Mouse (Mus musculus) adrenal gland (tissue): ENCODE measurements around the gene Cnrip1.

Experiments
- intact Hi-C: fragments of 180-260 bp; cut with DNase I; formaldehyde crosslinking; loops from one replicate; pipeline ENCODE4 v1.15.1; 2025

Cnrip1 gene

GRCm38 (mm10) chr11:17086106-17086505, 34.7 kb downstream of the Cnrip1 start:
- intact Hi-C loops: loop anchor here (10.0 kb wide), 1 partner anchor 129 kb away; the partner anchor contains the start of gene Pno1

GRCm38 (mm10) chr11:17106936-17107335, 55.5 kb downstream of the Cnrip1 start:
- intact Hi-C loops: no loop called here

GRCm38 (mm10) chr11:17107359-17107758, 56.0 kb downstream of the Cnrip1 start:
- intact Hi-C loops: no loop called here

GRCm38 (mm10) chr11:17112419-17113090, 61.2 kb downstream of the Cnrip1 start:
- intact Hi-C loops: no loop called here

GRCm38 (mm10) chr11:17126418-17126817, 75.0 kb downstream of the Cnrip1 start:
- intact Hi-C loops: no loop called here
